Mouse (Mus musculus): Measurements from ENCODE around the gene Tigd3.

Tigd3 gene

DNA sequence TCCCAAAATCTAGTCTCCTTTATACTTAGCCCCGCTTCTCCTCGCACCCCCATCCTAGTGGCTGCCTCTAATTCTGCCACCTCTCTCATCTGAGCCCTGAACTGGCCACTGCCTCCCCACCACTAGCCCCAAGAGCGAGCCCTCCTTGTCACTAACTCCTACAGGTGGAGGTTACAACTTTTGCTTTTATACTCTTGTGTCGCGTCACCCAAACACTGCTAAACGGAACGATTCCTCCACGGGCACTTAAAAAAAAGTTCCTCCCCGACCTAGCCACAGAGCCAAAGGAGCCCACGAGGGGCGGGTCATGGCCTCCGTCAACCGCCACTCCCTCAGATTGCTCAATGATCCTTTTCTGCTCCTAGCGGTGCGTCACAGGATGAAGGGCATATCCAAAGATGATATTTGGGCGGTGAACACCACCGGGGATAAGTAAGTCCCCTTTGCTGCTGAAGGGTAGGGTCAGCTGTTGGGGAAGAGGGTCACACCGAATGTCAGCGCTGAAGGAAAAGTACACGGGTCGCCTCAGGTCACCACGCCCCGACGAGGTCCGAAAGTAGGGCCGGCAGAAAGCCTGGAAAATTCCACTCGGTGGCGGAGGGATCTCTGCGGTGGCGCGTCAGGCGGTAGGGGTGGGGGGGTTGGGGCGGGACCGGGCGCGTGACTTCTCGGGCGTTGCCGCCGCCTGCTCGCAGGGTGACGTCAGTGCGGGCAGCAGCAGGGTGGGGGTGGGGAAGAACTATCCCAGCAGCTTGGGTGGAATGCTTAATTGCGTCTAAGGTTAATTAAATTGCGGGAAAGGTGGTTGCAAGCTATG lies 48.4 kb downstream of the Tigd3 start:
- DNase-seq, result peak; percentile 91

DNA sequence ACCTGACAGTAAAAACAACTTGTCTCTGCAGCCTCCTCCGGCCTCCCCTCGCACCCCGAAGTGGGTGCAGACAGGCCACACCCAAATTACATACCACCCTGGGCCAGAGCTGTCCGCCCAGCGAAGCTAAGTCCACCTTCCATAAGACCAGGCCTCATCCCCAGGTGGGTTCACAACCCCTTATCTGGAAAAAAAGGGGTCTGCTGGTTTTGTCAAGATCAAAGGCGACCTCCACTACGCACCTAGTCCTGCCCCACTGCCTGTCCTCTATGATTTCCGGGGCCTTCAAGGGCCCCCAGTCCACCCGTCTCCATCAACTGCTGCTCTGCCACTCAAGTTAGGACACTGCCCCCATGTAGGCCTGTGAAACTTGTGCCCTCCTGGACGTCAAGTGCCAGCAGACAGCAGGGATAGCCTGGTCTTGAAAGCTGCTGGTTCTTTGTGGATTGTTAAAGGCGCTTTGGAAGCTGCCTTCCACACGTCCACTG lies 49.1 kb downstream of the Tigd3 start:
- no peak for DNase-seq

DNA sequence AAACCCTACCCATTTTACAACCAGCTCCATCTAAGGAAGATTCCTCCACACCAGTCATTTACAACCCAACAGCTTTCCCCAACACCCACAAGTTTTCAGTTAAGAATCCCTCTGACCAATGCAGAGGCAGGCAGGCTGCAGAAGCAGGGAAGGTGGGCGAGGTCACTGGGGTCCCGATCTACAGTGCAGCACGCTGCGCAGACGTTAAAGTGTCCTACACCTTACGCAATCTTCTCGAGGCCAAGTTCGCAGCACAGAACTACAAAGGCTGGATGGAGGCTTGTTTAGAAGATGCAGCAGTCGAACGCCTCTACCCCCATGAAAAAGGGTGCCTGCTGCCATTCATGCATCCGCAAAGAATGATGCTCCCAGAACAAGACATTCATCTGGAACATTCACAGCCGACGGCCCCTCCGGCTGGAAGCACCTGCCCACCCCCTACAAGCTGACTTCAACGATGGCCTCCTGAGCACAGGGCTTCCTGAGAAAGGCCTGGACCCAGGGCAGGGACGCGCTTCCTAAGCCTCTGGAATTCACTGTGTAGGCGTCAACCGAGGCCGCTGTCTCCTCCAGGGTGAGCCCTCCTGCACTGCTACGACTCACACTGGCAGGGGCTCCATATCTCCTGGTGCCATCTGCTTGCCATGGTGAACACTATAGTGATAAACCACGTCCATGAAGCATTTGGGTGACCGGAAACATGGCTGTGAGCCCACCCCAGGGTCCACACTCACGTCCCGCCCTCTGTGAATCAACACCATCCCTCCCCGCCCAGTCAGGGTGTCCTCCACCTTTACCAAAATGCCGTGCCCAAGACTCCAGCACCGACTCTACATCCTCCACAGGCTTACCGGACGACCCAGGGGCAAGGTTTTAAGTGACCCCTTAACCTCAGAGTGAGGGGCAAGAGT lies 49.9 kb downstream of the Tigd3 start:
- DNase-seq, result no peak

DNA sequence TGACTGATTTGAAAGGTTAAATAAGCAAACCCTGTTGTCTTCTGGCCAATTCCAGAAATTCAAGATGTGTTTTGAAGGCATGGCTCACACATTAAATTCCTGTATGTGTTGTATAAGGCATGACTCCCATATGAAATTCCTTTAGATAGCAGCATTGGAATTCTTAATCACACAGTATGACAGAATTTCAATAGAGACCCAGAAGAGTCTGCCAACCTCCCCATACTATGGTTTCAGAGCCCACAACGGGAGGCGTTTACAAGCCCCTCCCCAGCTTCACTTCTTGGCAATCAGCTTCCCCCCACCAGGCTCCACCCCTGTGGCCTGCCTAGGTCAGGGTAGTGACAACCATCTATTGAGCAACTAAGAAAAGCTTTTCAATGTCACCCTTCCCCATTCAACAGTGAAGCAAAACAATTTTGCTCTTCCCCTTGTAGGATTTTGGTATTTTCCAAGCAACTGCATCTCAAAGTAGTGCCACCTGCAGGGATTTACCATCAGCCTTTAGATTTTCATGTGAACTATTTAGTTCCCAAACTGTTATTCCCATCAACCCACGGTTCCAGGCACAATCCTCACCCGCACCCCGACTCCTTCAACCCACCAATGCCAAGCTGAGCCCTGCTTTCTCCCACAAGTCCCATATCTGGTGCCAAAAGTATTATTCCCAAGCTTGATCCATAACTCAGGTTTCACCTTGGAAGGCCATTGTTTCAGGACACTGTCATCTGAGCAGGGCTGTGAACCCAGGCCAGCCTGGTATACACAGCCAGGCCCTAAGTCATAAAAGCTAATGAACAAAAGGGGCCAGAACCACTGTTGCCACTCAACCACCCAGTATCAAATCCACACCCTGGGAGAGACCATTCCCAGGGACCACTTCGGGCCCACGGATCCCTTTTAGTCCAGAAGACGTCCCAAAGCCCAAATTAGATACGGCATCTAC lies 50.9 kb downstream of the Tigd3 start:
- no peak for DNase-seq

DNA sequence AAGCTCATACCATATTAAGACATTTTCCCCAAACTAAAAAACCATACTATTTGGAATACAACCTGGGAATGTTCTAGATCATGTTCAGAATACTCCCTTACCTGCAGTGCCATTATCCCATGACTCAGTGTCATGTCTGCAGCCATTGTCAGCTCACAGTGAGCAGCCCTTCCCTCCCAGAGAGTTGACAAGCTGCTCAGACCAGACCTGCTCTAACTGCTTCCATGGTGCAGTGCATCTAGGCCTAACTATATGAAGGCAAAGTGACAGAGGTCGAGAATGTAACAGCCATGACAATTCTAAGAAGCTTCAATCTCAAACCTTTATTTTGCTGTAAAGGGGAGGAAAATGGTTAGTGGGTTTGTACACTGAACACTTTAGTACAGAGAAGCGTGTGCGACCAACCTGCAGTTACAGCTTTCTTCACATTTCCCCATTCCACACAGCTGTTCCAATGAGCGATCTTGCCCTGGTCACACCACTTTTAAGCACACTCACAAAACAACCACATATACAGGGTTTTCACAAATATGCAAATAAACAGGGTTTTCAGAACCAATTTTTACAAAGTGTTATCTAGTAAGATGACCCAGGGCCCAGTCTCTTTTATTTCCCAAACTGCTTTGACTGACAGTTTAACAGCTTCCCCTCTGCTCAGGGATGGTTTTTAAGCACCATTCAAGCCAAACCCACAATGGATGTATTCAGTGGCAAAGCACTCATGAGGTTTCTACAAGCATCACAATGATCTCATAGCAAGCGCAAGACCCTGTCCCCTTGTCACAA lies 51.8 kb downstream of the Tigd3 start:
- DNase-seq, result no peak

DNA sequence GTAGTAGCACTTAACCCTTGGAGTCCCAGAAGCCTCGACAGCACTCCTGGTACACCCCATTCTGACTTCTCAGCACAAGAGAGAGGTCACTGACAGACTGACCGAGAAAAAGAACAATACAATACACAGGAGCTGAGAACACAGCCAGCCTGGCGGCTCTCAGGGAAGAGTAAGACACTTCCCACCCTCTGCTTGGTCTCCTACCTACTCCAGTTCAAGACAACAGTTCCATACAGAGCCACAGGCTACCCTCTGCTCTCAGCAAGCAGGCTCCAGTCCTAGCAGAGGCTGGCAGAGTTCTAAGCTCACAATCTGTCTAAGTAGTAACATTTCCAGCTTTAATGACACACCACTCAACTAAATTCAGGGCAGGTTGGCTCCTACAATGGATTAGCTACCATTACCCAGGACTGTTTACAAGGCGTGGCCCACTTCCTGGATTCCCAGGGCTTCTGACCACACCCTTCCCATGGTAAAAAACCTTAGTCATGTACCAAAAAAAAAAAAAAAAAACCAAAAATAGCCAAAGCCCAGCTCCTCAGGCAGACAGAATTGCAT lies 52.5 kb downstream of the Tigd3 start:
- no peak for DNase-seq
